Mouse (Mus musculus): Measurements from ENCODE around the gene Dcp1a.
"Not testable (repeated sequence)": the region's sequence is repeated elsewhere in the genome, so short reads cannot be mapped to it uniquely, and the experiment has no call there.

The Dcp1a gene

DNA sequence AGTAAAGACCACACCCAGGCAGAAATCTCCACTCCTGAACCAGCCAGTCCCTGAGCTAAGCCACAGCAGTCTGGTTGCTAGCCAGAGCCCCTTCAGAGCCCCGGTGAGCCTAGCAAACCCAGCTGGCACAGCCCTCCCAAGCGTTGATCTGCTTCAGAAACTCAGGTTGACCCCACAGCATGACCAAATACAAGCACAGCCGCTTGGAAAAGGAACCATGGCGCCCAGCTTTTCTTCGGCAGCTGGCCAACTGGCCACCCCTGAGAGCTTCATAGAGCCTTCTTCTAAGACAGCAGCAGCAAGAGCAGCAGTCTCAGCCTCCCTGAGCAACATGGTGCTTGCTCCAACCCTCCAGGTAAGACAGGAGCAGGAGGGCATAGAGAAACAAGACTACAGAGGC lies 40.0 kb downstream of the Dcp1a start:
- DNase-seq (ENCODE audit: low spot score in 2 of 2): no peak

DNA sequence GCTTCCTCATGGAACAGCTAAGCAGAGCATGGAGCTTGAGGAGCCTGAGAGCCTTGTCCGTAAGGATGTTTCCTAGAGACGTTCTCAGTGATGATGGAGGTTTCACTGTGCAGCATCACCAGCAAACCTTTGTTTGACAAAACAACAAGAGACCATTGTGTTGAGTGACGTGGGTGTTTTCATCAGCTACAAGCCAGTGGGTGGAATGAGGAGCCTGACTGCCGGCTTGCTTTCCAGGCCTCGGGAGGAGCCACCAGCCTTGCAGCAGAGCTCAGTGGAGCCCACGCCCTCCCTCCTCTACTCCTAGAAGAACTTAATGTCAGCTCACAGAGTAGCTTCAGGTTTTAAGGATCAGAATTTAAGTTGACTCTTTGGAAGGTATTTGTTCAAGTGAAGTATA lies 44.0 kb downstream of the Dcp1a start:
- DNase-seq (ENCODE audit: low spot score in 2 of 2): no peak

DNA sequence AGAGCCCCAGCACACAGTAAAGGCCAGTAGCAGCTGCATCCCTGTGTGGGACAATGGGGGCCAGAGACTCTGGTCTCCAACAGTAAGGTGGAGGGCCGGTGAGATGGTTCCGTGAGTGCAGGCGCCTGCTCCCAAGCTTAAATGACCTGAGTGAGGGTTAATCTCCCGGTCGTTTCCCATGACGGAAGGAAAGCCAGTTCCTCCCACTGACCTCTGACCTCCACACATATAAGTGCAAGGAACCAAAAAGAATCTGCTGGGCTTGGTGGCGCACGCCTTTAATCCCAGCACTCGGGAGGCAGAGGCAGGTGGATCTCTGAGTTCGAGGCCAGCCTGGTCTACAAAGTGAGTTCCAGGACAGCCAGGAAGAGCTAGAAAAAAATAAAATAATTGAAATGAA lies 49.1 kb downstream of the Dcp1a start:
- DNase-seq (ENCODE audit: low spot score in 2 of 2): no peak

DNA sequence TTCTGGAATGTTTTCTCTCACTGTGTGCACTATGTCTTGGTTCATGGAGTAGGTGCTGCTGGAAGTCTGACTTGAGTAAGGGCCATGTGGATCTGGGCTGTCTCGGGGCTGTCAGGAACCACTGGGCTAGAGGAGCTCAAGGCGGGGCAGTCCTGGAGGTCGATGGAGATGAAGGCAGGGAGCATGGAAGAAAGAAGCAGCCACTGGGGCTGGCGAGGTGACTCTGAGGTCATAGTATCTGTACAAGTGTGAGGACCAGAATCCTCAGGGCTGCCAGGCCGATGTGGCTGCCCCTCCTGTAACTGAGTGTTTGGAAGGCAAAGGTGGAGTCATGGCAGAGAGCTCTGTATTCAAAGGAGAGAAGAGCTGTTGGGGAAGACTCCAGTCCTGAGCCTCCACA lies 49.6 kb downstream of the Dcp1a start:
- no peak for DNase-seq (ENCODE audit: low spot score in 2 of 2)

DNA sequence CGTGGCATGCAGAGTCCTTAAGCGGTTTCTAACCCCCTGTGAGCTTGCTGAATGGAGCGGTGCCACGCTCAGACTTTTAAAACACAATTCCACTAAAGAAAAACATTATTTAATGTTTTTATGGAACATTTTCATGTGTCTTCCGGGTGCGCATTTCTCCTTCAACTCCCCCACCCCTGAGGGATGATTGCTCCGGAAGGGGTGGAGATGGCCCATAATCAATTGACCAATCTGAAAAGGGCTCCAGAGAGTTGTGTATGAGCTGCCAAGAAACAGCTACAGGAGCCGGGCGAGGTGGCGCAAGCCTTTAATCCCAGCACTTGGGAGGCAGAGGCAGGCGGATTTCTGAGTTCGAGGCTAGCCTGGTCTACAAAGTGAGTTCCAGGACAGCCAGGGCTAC lies 50.1 kb downstream of the Dcp1a start:
- no peak for DNase-seq (ENCODE audit: low spot score in 2 of 2)

DNA sequence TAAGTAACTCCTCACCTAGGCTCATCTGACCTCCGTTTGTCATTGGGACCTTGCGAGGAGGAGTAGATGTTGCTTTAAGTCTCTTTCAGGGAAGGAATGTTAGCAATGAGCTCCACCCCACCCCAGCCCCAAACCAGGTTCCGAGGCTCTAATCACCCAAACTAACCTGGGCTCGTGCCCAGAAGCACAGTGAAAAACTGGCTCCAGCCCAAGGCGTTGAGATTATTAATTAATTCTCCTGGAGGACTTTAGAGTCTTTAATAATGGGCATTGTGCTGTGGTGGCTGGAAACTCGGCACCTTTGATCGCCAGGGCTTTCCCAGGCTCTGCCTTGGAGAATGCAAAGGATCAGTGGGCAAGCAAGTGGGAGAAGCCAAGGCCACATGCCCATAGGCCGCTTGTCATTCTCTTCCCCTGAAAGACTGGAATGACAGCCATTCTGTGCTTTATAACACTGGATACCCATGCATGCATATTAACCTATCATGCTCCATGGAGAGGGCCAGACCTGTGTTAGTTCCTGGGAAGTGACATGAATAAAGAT lies 51.5 kb downstream of the Dcp1a start:
- no peak for DNase-seq (ENCODE audit: low spot score in 2 of 2)

DNA sequence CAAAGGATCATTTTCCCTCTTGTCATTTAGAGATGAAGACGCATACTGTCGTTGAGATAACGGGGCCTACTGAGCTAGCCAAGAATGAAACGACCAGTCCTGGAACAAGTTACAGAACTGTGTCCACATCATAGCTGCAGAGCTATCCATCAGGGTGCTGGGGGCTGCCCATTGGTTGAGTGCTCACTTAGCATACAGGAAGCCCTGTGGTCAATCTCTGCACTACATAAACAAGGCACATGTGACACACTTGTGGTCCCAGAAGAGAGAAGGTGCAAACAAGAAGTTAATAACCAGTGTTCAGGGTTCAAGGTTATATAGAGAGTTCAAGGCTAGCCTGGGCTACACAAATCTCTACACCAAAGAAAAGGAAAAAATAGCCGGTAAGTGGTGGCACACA lies 52.1 kb downstream of the Dcp1a start:
- no peak for DNase-seq (ENCODE audit: low spot score in 2 of 2)

DNA sequence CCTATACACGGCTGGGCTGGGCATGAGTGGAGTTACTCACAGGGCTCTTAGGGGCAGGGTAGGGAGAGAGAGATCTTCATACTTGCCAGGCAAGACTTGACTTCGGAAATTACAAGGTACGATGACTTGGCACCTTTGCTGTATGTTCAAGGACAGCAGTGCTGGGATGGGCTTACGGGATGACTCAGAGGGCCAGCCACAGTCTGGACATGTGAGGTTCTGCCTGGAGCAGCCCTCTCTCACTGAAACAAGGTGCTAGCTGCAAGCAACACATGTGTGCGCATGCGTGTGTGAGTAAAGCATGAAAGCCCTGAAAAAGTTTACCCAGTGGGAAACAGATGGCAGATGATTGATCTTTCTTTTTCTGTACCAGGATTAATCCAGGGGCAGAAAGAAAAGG lies 52.6 kb downstream of the Dcp1a start:
- DNase-seq (ENCODE audit: low spot score in 2 of 2): peak in 1 of 2 experiments; percentile 57

DNA sequence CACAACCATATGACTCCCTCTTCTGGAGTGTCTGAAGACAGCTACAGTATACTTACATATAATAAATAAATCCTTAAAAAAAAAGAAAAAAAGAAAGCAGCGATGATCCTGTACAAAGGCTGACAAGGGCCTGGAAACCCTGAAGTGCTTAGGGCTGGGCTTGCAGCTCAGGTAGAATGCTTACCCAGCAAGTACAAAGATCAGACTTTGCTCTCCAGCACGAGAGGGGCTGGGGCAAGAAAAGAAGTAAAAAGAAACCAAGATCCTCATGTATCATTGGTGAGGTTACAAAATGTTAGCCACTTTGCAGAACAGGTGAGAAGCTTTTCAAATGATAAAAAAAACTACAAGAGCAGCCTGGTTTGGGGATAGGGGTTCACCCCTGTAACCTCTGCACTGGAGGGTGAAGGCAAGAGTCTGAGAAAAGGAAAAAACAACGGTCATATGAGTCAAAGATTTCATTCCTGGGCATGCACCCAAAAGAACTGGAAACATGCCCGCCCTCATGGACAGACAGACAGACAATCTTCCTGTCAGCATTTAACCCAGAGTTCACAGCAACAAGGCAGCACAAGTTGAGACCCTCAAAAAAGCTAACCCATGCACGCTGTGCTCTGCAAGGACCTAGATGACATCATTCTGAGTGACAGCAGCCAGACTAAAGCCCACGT lies 54.6 kb downstream of the Dcp1a start:
- no peak for DNase-seq (ENCODE audit: low spot score in 2 of 2)

DNA sequence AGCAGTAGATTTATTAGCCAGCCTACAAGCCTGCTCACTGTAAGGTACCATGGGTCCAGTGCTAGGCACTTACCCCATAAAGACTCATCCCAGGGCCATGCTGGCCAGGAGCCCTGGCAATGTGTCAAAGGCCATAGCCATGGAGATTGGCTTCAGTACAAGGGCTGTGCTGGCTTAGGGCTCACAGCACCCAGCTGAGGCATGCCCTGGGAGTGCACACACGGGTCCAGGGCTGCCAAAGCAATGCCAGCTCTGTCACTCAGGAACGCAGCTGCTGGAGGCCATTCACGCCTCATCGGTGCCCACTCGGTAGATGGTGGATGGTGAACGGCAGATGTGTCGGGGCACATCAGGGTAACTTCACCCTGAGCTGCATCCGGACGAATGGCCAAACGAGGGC lies 62.2 kb downstream of the Dcp1a start:
- peak in 1 of 2 experiments; percentile 69 for DNase-seq (ENCODE audit: low spot score in 2 of 2)

DNA sequence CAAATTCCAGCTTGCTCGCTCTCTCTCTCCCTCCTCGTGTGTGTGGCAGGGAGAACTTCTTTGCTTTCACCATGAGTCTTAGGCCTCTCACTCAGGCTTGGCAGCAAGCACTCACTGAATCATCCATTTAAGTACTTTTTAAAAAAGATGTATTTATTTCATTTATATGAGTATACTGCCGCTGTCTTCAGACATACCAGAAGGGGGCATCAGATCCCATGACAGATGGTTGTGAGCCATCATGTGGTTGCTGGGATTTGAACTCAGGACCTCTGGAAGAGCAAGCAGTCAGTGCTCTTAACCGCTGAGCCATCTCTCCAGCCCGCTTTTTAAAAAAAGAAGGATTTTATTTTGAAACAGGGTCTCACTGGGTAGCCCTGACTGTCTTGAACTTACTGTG lies 64.0 kb downstream of the Dcp1a start:
- DNase-seq (ENCODE audit: low spot score in 2 of 2): not testable (repeated sequence)

DNA sequence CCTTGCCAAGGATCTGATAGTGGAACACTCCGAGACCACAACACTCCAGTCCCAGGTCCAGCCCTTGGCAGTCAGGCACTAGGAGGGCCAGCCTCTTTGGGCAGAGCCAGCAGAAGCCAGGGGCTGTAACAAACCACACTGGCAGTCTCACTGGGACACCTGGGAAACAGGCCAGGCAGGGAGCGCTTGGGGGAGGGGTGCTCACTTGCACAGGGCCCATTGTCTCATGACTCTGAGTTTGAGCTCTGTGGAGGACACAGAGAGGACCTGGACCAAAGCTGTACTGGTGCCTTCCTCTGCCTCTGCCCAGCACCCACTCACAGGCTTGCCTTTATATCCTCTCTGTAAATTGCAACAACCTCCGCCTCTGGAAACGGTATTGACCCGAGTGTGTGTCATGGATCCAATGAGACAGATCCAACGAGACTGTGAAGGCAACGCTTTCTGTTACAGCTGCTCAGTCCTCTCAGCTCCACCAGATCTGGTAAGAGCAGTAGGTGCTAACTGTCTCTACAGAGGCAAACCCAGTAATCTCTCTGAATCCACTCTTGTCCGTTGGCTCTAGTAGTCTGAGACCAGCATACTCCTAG lies 68.9 kb downstream of the Dcp1a start, which contains the start of gene Tkt:
Gene Tkt, plus strand, starts transcription at position 229 of the 590 bp plus-strand sequence.
- DNase-seq (ENCODE audit: low spot score in 2 of 2): peak; percentile 50 to 80

DNA sequence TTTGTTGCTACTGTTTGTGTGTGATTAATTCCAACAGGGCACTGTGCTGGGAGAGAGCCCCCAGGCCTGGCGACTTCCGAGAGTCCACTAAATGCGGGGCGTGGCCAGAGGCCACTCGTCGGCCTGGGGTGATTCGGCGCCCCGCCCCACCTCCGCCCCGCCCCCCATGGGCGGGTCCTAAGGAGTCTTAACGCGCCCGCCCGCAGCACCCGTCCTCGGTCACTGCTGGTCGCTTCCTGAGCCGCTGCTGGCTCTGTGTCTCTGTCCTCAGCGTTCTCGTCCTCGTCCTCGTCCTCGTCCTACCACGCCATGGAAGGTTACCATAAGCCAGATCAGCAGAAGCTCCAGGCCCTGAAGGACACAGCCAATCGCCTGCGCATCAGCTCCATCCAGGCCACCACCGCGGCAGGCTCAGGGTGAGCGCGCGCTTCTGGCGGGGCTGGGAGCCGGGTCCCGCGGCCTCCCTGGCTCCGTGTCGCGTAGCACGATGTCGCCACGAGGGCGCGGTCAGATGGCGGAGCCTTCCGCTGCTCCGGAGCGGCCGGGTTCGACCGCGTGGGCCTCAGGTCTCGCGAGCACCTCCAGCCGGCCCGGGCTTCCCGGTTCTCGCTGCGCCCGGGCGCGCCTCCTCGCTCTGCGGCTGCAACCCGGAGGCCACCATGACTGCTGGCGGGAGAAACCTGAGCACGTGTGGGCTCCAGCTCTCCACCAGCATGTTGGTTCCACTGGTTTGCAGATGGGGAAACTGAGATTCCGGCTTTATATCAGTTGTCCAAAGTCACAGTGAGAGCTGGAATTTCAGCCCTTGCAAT lies 69.8 kb downstream of the Dcp1a start:
- DNase-seq (ENCODE audit: low spot score in 2 of 2): peak; percentile 95 to 96

DNA sequence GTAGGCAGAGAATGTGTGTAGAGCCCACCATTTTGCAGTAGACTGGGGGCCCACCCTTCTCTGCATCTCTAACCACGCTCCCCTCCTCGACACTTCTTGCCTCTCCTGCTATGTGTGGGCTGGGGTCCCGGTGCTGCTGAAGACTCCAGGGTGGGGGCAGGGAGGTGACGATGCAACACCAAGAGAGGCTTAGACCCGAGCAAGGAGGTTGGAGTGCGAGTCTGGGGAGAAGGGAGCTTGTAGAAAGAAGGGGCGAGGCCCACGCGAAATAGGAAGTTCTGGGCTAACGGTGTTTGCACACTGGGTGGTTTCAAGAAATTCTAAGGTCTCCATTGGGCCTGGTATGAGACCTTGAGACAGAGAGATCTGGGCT lies 70.4 kb downstream of the Dcp1a start:
- no peak for DNase-seq (ENCODE audit: low spot score in 2 of 2)

DNA sequence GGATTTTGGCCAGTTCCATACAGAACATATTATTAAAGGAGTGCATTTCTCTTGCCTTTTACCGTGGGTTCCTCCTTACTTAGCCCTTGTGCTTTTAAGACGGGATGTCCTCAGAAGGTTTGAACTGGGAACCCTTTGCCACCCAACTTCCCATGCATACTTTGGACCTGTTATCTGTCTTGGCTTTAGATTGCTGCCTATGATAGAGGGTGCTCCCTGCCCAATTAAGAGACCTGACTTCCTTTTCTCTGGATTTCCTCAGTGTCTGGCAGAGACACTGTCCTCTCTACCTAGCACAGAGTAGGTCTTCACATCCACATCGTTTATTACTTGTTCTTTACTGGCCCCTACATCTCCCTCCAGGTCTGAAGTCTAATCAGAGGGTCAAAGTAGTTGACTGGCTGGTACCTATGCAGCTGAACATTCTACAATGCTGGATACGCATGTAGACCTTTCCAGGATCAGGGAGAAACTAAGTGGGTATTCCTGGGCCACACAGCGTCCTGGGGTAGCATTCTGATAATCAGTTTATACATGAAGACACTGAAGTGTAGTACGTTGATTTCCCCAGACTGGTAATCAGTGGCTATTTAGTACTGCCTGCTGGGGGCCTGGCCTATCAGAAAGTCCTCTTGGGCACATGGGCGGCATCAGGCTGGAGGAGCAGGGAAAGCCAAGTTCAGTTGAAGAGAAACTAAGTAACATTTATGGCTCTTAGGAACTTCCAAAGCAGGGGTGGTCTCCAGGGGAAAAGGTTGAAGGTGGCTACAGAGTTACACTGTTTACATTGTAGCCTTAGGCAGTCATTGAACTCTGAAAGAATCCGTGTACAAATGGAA lies 71.1 kb downstream of the Dcp1a start:
- DNase-seq (ENCODE audit: low spot score in 2 of 2): no peak

DNA sequence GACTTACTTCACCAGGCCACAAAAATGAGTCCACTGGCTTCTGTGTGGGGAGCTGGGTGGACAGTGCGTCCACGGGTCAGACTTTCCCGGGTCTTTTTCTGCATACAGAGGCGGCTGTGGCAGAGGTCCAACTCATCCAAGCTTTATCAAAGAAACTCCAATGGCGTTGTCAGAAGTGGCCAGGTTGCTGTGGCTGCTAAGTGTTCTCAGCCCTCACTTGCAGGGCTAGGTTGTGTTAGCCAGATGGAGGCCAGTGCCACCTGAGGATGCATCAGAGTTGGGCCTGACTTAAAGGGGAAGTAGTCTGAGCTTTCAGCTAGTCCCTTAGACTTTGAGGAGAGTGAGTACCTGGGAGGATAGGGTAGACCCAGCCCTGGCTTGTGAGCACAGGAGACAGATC lies 72.2 kb downstream of the Dcp1a start:
- no peak for DNase-seq (ENCODE audit: low spot score in 2 of 2)

DNA sequence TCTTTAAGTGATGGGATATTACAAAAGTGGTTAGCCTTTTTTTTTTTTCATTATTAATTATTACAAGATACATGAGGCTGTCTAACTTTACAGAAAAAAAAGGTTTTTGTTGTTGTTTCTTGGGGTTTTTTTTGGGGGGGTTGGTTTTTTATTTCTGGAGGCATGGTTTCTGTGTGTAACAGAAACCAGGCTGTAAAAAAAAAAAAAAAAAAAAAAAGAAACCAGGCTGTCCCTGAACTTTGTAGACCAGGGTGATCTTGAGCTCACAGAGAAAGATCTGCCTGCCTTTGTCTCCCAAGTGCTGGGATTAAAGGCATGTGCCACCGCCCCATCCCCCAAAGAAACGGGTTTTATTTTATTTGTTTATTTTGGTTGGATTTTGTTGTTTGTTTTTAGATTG lies 72.6 kb downstream of the Dcp1a start:
- DNase-seq (ENCODE audit: low spot score in 2 of 2): no peak

DNA sequence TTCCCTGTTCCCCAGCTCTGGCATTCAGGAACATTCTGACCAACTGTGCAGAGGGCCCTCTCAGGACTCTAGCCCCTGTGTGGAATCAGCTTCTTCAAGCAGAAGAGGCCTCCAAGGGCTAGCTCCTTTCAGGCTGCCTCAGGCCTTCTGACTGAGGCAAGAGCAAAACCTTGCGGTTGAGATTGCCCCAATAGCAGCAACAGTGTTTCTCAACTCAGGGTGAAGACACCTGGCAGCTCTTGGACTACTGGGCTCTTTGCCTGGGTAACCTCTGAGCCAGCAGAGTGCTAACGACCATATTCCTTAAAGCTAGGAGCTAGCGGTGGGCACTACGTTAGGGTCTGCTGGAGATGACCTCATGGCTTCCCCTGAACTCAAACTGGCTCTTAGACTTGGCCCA lies 73.8 kb downstream of the Dcp1a start:
- DNase-seq (ENCODE audit: low spot score in 2 of 2): peak in 1 of 2 experiments; percentile 52

DNA sequence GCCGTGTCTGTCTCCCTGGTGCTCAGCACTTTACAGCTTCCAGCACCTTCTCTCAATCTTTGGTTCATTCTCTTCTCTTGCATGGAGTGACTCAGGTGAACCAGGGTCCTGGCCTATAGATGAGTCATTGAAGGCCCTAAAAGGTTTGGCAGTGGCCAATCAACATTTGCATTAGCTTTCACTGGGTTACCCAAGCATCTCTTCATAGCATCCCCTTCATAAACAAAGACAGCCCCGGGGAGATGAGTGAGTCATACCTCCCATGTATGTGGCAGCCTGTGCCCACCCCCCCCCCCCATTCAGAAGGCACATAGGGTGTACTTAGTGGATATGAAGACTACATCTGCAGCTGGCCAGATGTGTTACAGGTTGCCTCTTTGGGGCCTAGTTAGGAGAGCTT lies 77.3 kb downstream of the Dcp1a start:
- no peak for DNase-seq (ENCODE audit: low spot score in 2 of 2)

DNA sequence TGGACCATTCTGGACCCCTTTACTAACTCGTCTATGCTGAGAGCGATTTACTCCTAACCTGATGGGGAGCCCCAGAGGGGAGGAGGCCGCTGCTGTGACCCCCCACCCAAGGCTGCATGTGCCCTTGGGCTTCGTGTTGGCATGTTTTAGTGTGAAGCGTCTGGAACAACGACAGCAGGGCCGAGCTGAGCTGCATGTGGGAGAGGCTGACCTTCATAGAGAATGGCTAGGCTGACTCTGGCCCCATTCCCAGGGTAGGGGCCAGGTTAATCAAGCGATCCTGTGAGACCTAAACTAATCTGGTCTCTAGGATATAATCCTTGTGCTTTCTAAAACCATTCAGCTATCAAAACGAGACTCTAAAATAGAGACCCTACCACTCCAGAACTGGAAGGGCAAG lies 78.4 kb downstream of the Dcp1a start:
- no peak for DNase-seq (ENCODE audit: low spot score in 2 of 2)

DNA sequence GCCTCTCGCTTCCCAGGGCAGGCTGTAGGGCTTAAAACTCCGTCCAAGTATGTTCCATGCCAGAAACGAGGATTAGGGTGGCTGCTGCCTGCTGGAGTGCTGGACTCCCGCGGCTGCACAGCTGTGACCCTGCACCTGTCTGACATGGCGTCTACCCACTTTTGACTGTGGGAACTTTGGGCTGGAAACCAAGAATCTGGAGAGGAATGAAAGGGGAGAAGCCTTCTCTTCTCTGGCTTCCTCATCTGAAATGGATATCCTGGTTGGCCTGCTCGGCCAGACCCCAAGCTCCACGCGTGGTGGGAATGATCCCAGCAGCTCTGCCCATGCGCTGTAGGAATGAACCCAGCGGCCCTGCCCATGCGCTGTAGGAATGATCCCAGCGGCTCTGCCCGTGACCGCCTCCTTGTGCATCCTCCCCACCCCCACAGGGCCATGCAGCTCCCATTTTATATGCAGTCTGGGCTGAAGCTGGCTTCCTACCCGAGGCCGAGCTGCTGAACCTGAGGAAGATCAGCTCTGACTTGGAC lies 80.1 kb downstream of the Dcp1a start:
- DNase-seq (ENCODE audit: low spot score in 2 of 2): no peak
